Mouse (Mus musculus): Measurements from ENCODE around the gene Cdkal1. TPM values are rescaled to one million over a fixed set of nuclear protein-coding genes. Genes with fewer than 3 reads are reported as not detected.
A peak's percentile ranks its signal among the peaks of the same experiment; 100 is the strongest.

The Cdkal1 gene
- polyA plus RNA-seq, 1 experiment from 2014 or later: 28.8 TPM

GRCm38 (mm10) chr13:29744188-29744587 lies 111.3 kb downstream of the Cdkal1 start:
- Histone ChIP-seq H3K4me1 (replicated peaks; ENCODE audit: control insufficient read depth, insufficient read depth, low read length) (peaks cover 21% of the 10 kb centered on the region), H3K9me3 (ENCODE audit: control insufficient read depth, low read length) (no peaks in the 10 kb centered on the region), H3K27ac (ENCODE audit: low read length) (no peak overlapping the region), H3K4me2 (ENCODE audit: low read length) (no peak overlapping the region), H3K27me3 (replicated peaks; ENCODE audit: control insufficient read depth, insufficient read depth, low read length) (no peaks in the 10 kb centered on the region), H3K4me3 (replicated peaks; ENCODE audit: low read length) (no peak overlapping the region), H3K9ac (replicated peaks; ENCODE audit: low read depth, low read length) (no peak overlapping the region), H3K36me3 (ENCODE audit: control insufficient read depth, insufficient read depth) (no peaks in the 10 kb centered on the region)
- 89% methylated on average over 3 of the region's 3 CpGs for WGBS
- ATAC-seq: no peak

DNA sequence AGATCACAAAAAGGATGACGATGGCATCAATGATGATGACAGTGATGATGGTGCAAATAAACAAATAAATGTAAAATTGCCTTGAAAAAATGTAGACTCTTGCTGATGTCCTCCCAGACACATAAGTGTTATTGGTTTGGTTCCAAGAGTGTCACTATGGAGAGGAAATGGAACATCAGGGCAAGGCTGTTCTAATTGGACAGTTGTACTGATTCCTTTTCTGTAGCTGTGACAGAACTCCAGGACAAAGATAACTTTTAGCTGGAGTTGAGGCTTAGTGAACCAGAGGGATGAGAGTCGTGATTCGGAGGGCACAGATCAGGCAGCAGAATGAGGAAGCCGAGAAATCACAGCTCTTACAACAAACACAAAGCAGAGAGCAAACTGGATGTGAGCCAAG lies 111.7 kb downstream of the Cdkal1 start:
- no peak for ATAC-seq
- Histone ChIP-seq H3K9ac (replicated peaks; ENCODE audit: low read depth, low read length) (no peak overlapping the region), H3K36me3 (ENCODE audit: control insufficient read depth, insufficient read depth) (no peaks in the 10 kb centered on the region), H3K4me1 (replicated peaks; ENCODE audit: control insufficient read depth, insufficient read depth, low read length) (peaks cover 21% of the 10 kb centered on the region), H3K4me2 (ENCODE audit: low read length) (no peak overlapping the region), H3K27ac (ENCODE audit: low read length) (no peak overlapping the region), H3K4me3 (replicated peaks; ENCODE audit: low read length) (no peak overlapping the region), H3K9me3 (ENCODE audit: control insufficient read depth, low read length) (no peaks in the 10 kb centered on the region), H3K27me3 (replicated peaks; ENCODE audit: control insufficient read depth, insufficient read depth, low read length) (no peaks in the 10 kb centered on the region)
- 62% methylated on average over 4 of the region's 4 CpGs for WGBS

GRCm38 (mm10) chr13:29737675-29738461 lies 117.6 kb downstream of the Cdkal1 start:
- H3K36me3 ChIP-seq (ENCODE audit: control insufficient read depth, insufficient read depth): no peaks in the 10 kb centered on the region
- H3K27ac ChIP-seq (ENCODE audit: low read length): 0 out of 2 replicates have a peak overlapping the region, but pooled peaks have one; percentile 2
- H3K4me1 ChIP-seq (replicated peaks; ENCODE audit: control insufficient read depth, insufficient read depth, low read length): peaks cover 2% of the 10 kb centered on the region; the same call in 1 of the 2 replicates
- H3K9ac ChIP-seq (replicated peaks; ENCODE audit: low read depth, low read length): no peak overlapping the region
- no peaks in the 10 kb centered on the region for H3K9me3 ChIP-seq (ENCODE audit: control insufficient read depth, low read length)
- no peak overlapping the region for H3K4me3 ChIP-seq (replicated peaks; ENCODE audit: low read length)
- ATAC-seq: peak; percentile 76
- 49% methylated on average over 5 of the region's 5 CpGs for WGBS
- H3K4me2 ChIP-seq (ENCODE audit: low read length): no peak overlapping the region
- no peaks in the 10 kb centered on the region for H3K27me3 ChIP-seq (replicated peaks; ENCODE audit: control insufficient read depth, insufficient read depth, low read length)

DNA sequence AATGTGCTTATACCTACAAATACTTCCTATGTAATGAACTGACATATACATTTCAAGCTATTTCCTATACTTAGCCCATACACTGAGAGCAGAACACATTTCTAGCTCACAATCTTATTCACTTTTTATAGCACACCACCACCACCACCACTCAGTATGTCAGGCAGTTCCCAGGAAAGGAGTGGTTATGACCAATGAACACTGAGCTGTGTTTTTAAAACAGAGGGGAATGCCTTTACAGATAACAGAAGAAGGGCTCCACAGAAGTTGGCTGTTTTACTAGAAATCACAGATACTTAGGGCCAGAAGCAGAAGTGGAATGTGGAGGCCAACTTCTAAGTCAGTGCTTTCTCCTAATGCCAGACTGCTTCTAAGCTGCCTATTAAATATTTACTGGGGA lies 121.0 kb downstream of the Cdkal1 start:
- H3K9me3 ChIP-seq (ENCODE audit: control insufficient read depth, low read length): no peaks in the 10 kb centered on the region
- no peaks in the 10 kb centered on the region for H3K36me3 ChIP-seq (ENCODE audit: control insufficient read depth, insufficient read depth)
- H3K9ac ChIP-seq (replicated peaks; ENCODE audit: low read depth, low read length): no peak overlapping the region
- H3K27me3 ChIP-seq (replicated peaks; ENCODE audit: control insufficient read depth, insufficient read depth, low read length): no peaks in the 10 kb centered on the region
- H3K4me1 ChIP-seq (replicated peaks; ENCODE audit: control insufficient read depth, insufficient read depth, low read length): peaks cover 2% of the 10 kb centered on the region; the same call in 1 of the 2 replicates
- ATAC-seq: no peak
- H3K4me3 ChIP-seq (replicated peaks; ENCODE audit: low read length): no peak overlapping the region
- H3K4me2 ChIP-seq (ENCODE audit: low read length): no peak overlapping the region
- no peak overlapping the region for H3K27ac ChIP-seq (ENCODE audit: low read length)

- no peaks in the 10 kb centered on the region for H3K36me3 ChIP-seq (ENCODE audit: control insufficient read depth, insufficient read depth)
- WGBS: 86% methylated on average over 5 of the region's 5 CpGs
Observed at GRCm38 (mm10) chr13:29726154-29726825, 129.2 kb downstream of the Cdkal1 start.

GRCm38 (mm10) chr13:29724855-29725254 lies 130.6 kb downstream of the Cdkal1 start:
- Histone ChIP-seq H3K36me3 (ENCODE audit: control insufficient read depth, insufficient read depth) (no peaks in the 10 kb centered on the region), H3K4me3 (replicated peaks; ENCODE audit: low read length) (no peak overlapping the region), H3K4me1 (replicated peaks; ENCODE audit: control insufficient read depth, insufficient read depth, low read length) (no peaks in the 10 kb centered on the region), H3K9ac (replicated peaks; ENCODE audit: low read depth, low read length) (no peak overlapping the region), H3K4me2 (ENCODE audit: low read length) (no peak overlapping the region), H3K9me3 (ENCODE audit: control insufficient read depth, low read length) (no peaks in the 10 kb centered on the region), H3K27me3 (replicated peaks; ENCODE audit: control insufficient read depth, insufficient read depth, low read length) (no peaks in the 10 kb centered on the region), H3K27ac (ENCODE audit: low read length) (no peak overlapping the region)
- 60% methylated on average over 6 of the region's 6 CpGs for WGBS
- ATAC-seq: no peak

More at GRCm38 (mm10) chr13:29726154-29726825, 129.2 kb downstream of the Cdkal1 start:
- no peaks in the 10 kb centered on the region for H3K4me1 ChIP-seq (replicated peaks; ENCODE audit: control insufficient read depth, insufficient read depth, low read length)
- no peak overlapping the region for H3K4me2 ChIP-seq (ENCODE audit: low read length)
- no peak overlapping the region for H3K4me3 ChIP-seq (replicated peaks; ENCODE audit: low read length)
- H3K27ac ChIP-seq (ENCODE audit: low read length): no peak overlapping the region
- H3K27me3 ChIP-seq (replicated peaks; ENCODE audit: control insufficient read depth, insufficient read depth, low read length): no peaks in the 10 kb centered on the region
- H3K9ac ChIP-seq (replicated peaks; ENCODE audit: low read depth, low read length): no peak overlapping the region
- ATAC-seq: no peak
- no peaks in the 10 kb centered on the region for H3K9me3 ChIP-seq (ENCODE audit: control insufficient read depth, low read length)

DNA sequence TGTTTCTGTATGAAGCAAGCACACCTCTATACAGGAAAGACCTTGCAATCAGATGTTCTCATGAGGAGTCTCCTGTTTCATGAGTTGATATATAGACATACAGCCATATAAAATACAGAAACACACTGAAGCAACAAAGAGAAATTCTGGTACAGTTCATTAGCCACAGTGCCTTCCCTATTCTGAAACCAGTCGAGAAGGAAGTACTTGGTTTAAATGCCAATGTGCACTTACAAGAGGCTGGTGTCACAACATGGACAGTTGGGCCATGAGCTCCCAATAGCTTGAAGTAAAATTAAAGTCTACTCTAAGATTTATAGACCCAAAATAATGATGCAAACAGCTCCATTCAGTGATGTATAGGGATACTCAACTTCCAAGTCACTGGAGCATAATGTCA lies 132.3 kb downstream of the Cdkal1 start:
- ATAC-seq: no peak
- H3K9ac ChIP-seq (replicated peaks; ENCODE audit: low read depth, low read length): no peak overlapping the region
- no peak overlapping the region for H3K4me2 ChIP-seq (ENCODE audit: low read length)
- H3K4me3 ChIP-seq (replicated peaks; ENCODE audit: low read length): no peak overlapping the region
- no peaks in the 10 kb centered on the region for H3K9me3 ChIP-seq (ENCODE audit: control insufficient read depth, low read length)
- H3K4me1 ChIP-seq (replicated peaks; ENCODE audit: control insufficient read depth, insufficient read depth, low read length): no peaks in the 10 kb centered on the region
- 69% methylated on average over 1 of the region's 1 CpGs for WGBS
- no peaks in the 10 kb centered on the region for H3K27me3 ChIP-seq (replicated peaks; ENCODE audit: control insufficient read depth, insufficient read depth, low read length)
- H3K27ac ChIP-seq (ENCODE audit: low read length): no peak overlapping the region
- H3K36me3 ChIP-seq (ENCODE audit: control insufficient read depth, insufficient read depth): no peaks in the 10 kb centered on the region

- Histone ChIP-seq H3K9me3 (ENCODE audit: control insufficient read depth, low read length) (no peaks in the 10 kb centered on the region), H3K27me3 (replicated peaks; ENCODE audit: control insufficient read depth, insufficient read depth, low read length) (no peaks in the 10 kb centered on the region), H3K4me2 (ENCODE audit: low read length) (no peak overlapping the region), H3K4me1 (replicated peaks; ENCODE audit: control insufficient read depth, insufficient read depth, low read length) (peaks cover 3% of the 10 kb centered on the region; the same call in 1 of the 2 replicates), H3K9ac (replicated peaks; ENCODE audit: low read depth, low read length) (no peak overlapping the region), H3K4me3 (replicated peaks; ENCODE audit: low read length) (no peak overlapping the region), H3K27ac (ENCODE audit: low read length) (no peak overlapping the region), H3K36me3 (ENCODE audit: control insufficient read depth, insufficient read depth) (no peaks in the 10 kb centered on the region)
- 90% methylated on average over 5 of the region's 5 CpGs for WGBS
- ATAC-seq: no peak
Observed at GRCm38 (mm10) chr13:29721206-29721605, 134.3 kb downstream of the Cdkal1 start.

DNA sequence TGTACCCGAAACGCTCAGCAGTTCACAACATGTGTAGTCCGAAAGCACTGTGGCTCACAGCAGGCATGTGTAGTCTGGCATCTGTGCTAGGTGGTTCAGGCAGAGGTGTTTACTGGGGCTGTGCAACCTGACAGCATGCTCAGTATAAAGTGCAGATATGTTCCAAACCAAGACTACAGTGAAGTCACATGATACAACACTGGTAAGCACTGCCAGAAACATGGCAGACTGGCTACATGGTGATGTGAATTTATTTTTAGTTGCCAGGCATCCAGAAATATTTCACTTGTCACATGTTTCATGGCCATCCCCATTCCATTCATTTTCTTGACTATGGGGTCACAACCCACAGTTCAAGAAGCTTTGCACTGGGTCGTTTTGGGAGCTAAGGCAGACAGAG lies 138.9 kb downstream of the Cdkal1 start:
- Histone ChIP-seq H3K27me3 (replicated peaks; ENCODE audit: control insufficient read depth, insufficient read depth, low read length) (no peaks in the 10 kb centered on the region), H3K9me3 (ENCODE audit: control insufficient read depth, low read length) (no peaks in the 10 kb centered on the region), H3K36me3 (ENCODE audit: control insufficient read depth, insufficient read depth) (no peaks in the 10 kb centered on the region), H3K27ac (ENCODE audit: low read length) (no peak overlapping the region), H3K4me2 (ENCODE audit: low read length) (no peak overlapping the region), H3K4me3 (replicated peaks; ENCODE audit: low read length) (no peak overlapping the region), H3K9ac (replicated peaks; ENCODE audit: low read depth, low read length) (no peak overlapping the region), H3K4me1 (replicated peaks; ENCODE audit: control insufficient read depth, insufficient read depth, low read length) (peaks cover 11% of the 10 kb centered on the region)
- 77% methylated on average over 4 of the region's 4 CpGs for WGBS
- no peak for ATAC-seq
